Mouse (Mus musculus) forebrain, embryonic 10.5 days (tissue): ENCODE measurements at regions not wholly inside any gene's neighbourhood (a gene's known extent, or its start where the extent isn't known, plus 50 kb on each side); places are given as distances from the start of the nearest gene placed in this dataset.

Experiments used
- DNase-seq: peaks from one replicate; pipeline ENCODE4 v3.0.0-alpha.2; 2017; ENCODE audit warnings: low spot score; ENCODE audit errors: extremely low spot score
- H3K27ac ChIP-seq: fragments of 300-500 bp; sonication (generic); 2 replicates; pipeline ENCODE4 v1.5.1; 2016; ENCODE audit warnings: mild to moderate bottlenecking
- H3K27me3 ChIP-seq: fragments of 300-500 bp; sonication (generic); 2 replicates; pipeline ENCODE4 v1.6.1; 2016; ENCODE audit warnings: mild to moderate bottlenecking; ENCODE audit not compliant: poor library complexity, severe bottlenecking
- H3K36me3 ChIP-seq: fragments of 300-500 bp; sonication (generic); replicated peaks from 2 replicates; pipeline ENCODE4 v1.6.1; 2016; ENCODE audit warnings: mild to moderate bottlenecking, moderate library complexity
- H3K4me1 ChIP-seq: fragments of 300-500 bp; sonication (generic); 2 replicates; pipeline ENCODE4 v1.6.1; 2016
- H3K4me3 ChIP-seq: fragments of 300-500 bp; sonication (generic); 2 replicates; pipeline ENCODE4 v1.5.1; 2016; ENCODE audit warnings: mild to moderate bottlenecking, moderate library complexity
- H3K9me3 ChIP-seq: fragments of 300-500 bp; sonication (generic); 2 replicates; pipeline ENCODE4 v1.6.1; 2016; ENCODE audit warnings: mild to moderate bottlenecking, moderate library complexity
- WGBS: fragments of 180-500 bp; shearing (Covaris S2); methylation state at CpG from one replicate; pipeline ENCODE4 v1.1.7; 2016; 5-methylcytosine and 5-hydroxymethylcytosine counted together

DNA sequence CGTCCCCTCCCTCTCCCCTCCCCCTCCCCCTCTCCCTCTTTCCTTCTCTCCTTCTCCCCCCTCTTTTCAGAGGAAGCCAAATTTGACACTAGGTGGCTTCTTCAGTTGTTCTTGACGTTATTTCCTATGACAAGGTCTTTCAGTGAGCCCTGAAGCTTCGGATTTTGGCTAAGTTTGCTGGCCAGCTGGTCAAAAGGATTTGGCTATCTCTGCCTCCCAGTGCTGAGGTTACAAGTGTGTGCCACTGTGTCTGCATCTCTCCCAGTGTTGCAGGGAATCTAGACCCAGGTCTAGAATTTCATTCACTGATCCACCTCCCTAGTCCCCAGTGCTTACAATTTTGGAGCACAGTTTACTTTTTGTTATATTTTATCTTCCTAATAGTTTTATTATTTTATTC lies 329.7 kb upstream of the Gm21798 start:
- Histone ChIP-seq H3K4me1 (0 out of 2 replicates have a peak, but pooled peaks cover 4% of the 10 kb centered on the region), H3K9me3 (no peaks in the 10 kb centered on the region), H3K4me3 (no peak overlapping the region), H3K27me3 (no peaks in the 10 kb centered on the region), H3K36me3 (no peaks in the 10 kb centered on the region), H3K27ac (no peak overlapping the region)
- DNase-seq, result no peak
- 54% methylated on average over 1 of the region's 3 CpGs for WGBS

DNA sequence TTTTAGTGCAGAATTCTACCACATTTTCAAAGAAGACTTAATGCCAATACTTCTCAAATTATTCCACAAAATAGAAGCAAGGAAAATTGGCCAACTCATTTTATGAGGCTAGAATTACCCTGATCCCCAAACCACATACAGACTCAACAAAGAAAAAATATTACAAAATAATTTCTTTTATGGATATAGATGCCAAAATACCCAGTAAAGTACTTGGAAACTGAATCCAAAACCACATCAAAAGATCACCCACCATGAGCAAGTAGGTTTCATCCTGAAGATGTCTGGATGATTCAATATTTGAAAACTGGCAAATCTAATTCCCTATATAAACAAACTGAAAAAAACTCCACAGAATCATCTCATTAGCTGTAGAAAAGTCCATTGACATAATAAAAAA lies 316.7 kb upstream of the Gm21798 start:
- H3K27ac ChIP-seq, result no peak overlapping the region
- H3K27me3 ChIP-seq, result no peaks in the 10 kb centered on the region
- no peaks in the 10 kb centered on the region for H3K9me3 ChIP-seq
- no peaks in the 10 kb centered on the region for H3K4me1 ChIP-seq
- no peaks in the 10 kb centered on the region for H3K36me3 ChIP-seq
- DNase-seq, result no peak
- H3K4me3 ChIP-seq, result no peak overlapping the region

DNA sequence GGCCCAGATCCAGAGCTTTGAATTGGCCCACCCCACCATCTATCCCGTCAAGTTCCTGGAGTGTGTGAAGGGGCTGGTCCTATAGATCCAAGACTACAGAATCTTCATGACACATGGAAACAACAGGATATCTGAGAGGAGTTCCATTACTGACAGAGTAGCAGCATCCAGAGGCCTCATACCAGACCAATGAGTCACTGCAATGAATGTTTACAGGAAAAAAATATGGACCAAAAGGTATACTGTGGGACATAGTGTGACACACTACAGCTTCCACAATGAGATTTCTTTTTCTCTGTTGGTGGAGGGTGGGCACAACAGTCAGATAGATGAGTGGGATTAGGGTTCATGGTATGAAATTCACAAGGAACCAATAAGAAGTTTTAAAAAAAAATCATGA lies 316.0 kb upstream of the Gm21798 start:
- WGBS, result 97% methylated on average over 1 of the region's 1 CpGs
- H3K4me3 ChIP-seq, result no peak overlapping the region
- no peaks in the 10 kb centered on the region for H3K4me1 ChIP-seq
- no peaks in the 10 kb centered on the region for H3K9me3 ChIP-seq
- no peaks in the 10 kb centered on the region for H3K36me3 ChIP-seq
- no peak for DNase-seq
- no peak overlapping the region for H3K27ac ChIP-seq
- H3K27me3 ChIP-seq, result no peaks in the 10 kb centered on the region

DNA sequence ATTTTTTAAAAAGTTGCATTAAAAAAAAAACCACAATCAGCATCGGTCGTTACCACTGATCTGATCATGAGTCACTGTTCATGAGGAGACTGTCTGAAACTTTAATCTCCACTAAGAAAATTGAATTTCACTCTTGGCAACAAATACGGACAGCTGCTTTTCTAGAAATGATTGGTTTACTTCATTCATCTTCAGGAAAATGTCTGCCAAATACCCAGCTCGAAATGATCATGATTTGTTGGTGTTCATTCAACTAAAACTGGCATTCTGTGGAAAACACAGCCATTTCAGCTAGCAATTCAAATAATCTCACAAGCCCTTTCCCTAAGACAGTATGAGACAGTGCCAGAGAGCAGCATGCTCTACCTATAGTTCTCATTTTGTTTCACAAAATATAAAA lies 312.7 kb upstream of the Gm21798 start:
- Histone ChIP-seq H3K4me1 (no peaks in the 10 kb centered on the region), H3K36me3 (no peaks in the 10 kb centered on the region), H3K27ac (no peak overlapping the region), H3K27me3 (no peaks in the 10 kb centered on the region), H3K4me3 (no peak overlapping the region), H3K9me3 (no peaks in the 10 kb centered on the region)
- DNase-seq, result no peak
- WGBS, result 90% methylated on average over 4 of the region's 4 CpGs

DNA sequence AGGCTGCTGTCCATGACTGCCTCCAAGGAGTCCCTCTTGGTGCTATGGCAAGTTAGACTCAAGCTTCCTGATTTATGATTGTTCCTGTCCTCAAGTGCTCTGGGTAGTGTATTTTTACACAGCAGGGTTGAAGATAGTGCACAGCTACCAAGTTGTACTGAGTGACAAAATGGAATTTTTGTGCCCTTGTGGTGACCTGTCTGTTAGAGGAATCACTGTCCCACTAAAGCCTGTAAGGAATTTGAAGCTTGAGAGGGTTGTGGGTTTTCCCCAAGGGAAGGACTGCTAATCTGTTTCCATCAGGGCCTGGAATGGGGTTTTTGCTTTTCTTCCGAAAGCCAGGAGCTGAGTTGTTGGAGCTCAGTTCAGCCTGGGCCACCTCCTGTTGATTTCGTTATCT lies 306.8 kb upstream of the Gm21798 start:
- no peaks in the 10 kb centered on the region for H3K36me3 ChIP-seq
- H3K27me3 ChIP-seq, result no peaks in the 10 kb centered on the region
- no peak for DNase-seq
- no peaks in the 10 kb centered on the region for H3K9me3 ChIP-seq
- no peak overlapping the region for H3K27ac ChIP-seq
- peaks cover 6% of the 10 kb centered on the region; the same call in 1 of the 2 replicates for H3K4me1 ChIP-seq
- 83% methylated on average over 2 of the region's 2 CpGs for WGBS
- no peak overlapping the region for H3K4me3 ChIP-seq

DNA sequence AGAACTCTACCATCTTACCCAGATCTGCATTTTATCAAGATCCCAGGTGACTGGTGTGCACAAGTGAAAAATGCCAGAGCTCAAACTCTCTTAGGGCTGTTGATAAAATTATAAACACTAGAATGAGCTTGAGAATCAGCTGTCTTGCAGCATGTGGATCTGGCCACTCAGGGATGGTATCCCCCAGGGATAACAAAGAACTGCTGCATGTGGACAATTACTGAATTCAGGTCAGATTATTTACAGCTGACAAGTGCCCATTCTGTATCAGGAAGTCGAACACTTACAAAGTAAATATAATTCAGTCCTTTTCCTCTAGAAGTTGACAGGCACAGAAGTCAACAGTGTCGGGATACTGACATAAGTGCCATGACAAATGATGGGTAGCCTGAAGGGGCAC lies 306.3 kb upstream of the Gm21798 start:
- Histone ChIP-seq H3K36me3 (no peaks in the 10 kb centered on the region), H3K27me3 (no peaks in the 10 kb centered on the region), H3K4me3 (no peak overlapping the region), H3K9me3 (no peaks in the 10 kb centered on the region), H3K27ac (no peak overlapping the region), H3K4me1 (peaks cover 6% of the 10 kb centered on the region; the same call in 1 of the 2 replicates)
- DNase-seq, result no peak
- WGBS, result 64% methylated on average over 2 of the region's 2 CpGs

DNA sequence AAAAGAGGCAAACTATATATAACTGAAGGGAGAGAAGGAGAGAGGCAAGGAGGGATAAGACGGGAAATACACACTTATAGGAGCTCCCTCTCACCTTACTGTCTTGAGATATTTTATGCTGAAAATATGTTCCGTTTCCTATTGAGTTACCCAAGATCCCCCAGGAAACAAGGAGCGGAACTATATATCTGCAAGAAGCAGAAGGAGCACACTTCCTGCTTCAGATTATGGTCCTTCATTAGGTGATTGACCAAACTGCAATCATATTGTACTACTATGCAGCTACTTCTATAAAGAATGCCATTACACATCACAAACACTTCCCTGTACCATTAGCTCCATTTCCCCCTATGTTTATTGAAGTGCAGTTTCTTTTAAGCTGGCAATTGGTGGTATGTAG lies 304.9 kb upstream of the Gm21798 start:
- 95% methylated on average over 3 of the region's 3 CpGs for WGBS
- peaks cover 6% of the 10 kb centered on the region; the same call in 1 of the 2 replicates for H3K4me1 ChIP-seq
- no peak overlapping the region for H3K4me3 ChIP-seq
- H3K9me3 ChIP-seq, result no peaks in the 10 kb centered on the region
- no peak for DNase-seq
- no peak overlapping the region for H3K27ac ChIP-seq
- no peaks in the 10 kb centered on the region for H3K27me3 ChIP-seq
- no peaks in the 10 kb centered on the region for H3K36me3 ChIP-seq

DNA sequence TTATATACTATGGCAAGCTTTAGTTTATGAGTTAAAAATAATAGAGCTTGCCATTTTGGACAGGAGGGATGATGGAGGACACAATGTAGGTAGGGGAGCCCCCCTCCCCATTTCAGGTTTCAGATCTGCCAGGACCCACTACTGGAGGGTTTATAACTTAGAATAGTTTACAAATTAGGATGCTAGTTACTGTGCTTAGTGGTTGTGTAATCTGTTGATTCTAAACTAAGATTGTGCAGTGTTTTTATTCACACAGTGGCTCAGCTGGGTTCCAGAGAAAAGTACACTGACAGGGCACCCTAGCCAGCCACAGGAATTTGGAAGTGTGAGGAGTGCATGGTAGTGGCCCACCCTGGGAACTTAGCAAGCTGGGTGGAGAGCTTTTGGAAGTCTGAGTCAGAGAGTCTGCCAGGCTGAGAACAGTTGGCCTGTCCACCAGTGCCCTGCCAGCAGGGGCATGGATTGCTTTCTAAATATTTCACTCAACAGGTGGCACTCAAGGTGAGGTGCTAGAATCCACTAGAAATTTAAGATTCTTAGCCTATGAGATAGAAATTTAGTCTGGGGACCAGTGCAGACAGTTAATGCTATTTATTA lies 303.9 kb upstream of the Gm21798 start:
- Histone ChIP-seq H3K27ac (no peak overlapping the region), H3K4me1 (peaks cover 6% of the 10 kb centered on the region; the same call in 1 of the 2 replicates), H3K27me3 (no peaks in the 10 kb centered on the region), H3K9me3 (no peaks in the 10 kb centered on the region), H3K4me3 (no peak overlapping the region), H3K36me3 (no peaks in the 10 kb centered on the region)
- no peak for DNase-seq

DNA sequence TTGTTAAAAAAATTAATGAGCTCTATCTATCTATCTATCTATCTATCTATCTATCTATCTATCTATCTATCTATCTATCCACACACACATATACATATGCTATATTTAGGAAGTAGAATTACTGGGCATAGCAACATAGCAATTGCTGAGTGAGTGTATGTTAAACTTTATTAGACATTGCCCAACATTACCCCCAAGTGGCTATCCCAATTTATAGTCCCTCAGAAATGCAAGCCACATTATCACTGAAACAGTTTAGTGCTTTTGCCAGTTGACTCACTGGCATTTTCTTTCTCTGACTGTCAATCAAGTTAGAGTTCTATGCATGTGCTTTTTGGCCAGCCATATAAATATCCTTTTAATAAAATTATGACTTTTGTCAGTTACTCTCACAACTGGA lies 302.3 kb upstream of the Gm21798 start:
- H3K4me3 ChIP-seq, result no peak overlapping the region
- H3K4me1 ChIP-seq, result peaks cover 6% of the 10 kb centered on the region; the same call in 1 of the 2 replicates
- no peaks in the 10 kb centered on the region for H3K27me3 ChIP-seq
- no peaks in the 10 kb centered on the region for H3K36me3 ChIP-seq
- no peak for DNase-seq
- no peaks in the 10 kb centered on the region for H3K9me3 ChIP-seq
- H3K27ac ChIP-seq, result no peak overlapping the region

DNA sequence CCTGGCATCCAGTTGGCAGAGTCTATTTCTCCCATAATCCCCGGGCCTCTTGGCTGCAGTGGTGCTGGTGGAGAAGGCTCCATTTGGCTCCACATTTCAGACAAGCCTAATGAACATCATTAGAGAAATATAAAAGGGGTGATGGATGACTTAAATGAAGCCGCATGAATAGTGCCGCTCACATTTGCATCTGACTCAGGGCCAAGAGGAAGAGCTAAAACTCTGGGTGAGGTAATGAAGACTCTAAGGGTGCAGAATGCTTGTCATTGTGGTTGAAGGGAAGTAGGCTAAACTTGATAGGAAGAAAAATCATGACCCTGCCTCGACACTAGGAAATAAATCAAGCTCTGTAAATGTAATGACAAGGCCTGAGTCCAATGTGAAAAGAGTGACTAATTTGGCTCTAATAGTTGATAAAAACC lies 298.3 kb upstream of the Gm21798 start:
- H3K27me3 ChIP-seq, result no peaks in the 10 kb centered on the region
- DNase-seq, result no peak
- no peaks in the 10 kb centered on the region for H3K36me3 ChIP-seq
- no peak overlapping the region for H3K4me3 ChIP-seq
- H3K27ac ChIP-seq, result no peak overlapping the region
- no peaks in the 10 kb centered on the region for H3K4me1 ChIP-seq
- H3K9me3 ChIP-seq, result no peaks in the 10 kb centered on the region
- WGBS, result 85% methylated on average over 4 of the region's 4 CpGs

DNA sequence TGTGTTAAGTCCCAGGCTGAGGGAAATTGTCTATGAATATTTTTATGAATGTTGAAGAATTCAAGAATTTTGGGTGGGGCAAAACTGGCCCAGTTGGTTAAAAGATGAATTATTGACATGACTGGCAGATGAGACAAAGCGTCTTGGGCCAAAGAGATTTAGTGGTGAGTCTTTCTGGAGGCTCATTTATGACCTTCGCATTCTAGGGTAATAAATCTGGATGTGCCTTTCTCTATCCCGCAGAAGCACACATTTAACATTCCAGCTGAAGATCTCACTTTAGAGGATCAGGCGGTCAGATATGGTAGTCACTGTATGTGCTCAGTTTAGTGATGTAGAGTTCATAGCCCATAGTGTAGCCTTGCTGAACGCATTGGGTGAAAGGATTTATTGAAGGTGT lies 296.9 kb upstream of the Gm21798 start:
- no peak for DNase-seq
- H3K4me1 ChIP-seq, result no peaks in the 10 kb centered on the region
- WGBS, result 91% methylated on average over 5 of the region's 5 CpGs
- H3K27ac ChIP-seq, result no peak overlapping the region
- no peak overlapping the region for H3K4me3 ChIP-seq
- no peaks in the 10 kb centered on the region for H3K27me3 ChIP-seq
- H3K9me3 ChIP-seq, result no peaks in the 10 kb centered on the region
- H3K36me3 ChIP-seq, result no peaks in the 10 kb centered on the region

DNA sequence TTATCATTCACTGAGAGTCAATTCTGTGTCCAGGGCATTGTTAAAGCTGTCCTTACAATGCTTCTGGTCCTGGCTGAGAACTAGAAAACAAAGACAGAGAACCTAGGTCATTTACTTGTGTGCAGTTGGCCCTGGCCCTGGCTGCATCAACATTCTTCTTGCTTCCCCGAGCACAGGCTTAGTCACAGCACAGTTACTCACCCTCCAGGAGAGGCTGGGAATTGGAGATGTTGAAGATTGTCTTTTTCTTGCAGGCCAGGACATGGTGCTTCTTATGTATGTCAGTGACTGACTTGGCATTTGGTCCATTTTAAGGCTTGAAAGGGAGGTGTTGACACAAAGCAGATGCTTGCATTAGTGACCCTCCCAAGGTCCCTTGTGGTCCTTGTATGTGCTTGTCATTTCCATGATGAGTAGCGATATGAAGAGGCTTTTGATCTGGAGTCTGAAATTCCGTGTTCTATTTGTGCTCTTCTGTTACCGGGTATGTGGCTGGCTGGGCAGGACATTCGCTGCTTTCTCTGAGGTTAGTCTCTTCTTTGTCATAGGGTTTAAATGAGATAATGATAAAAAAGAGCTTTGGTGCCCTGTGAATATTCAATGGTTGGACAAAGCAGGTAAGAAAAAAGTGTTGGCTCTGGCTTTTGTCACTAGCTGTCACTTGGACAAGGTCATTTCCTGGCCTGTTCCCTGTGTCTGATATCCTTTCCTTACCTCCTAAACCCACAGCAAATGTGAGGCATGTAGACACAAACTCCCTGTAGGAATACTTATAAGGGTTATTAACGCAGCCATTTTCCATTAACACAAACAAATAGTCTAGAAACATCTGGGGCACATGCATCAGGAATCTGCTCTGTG lies 285.0 kb upstream of the Gm21798 start:
- DNase-seq, result no peak
- Histone ChIP-seq H3K4me3 (no peak overlapping the region), H3K9me3 (no peaks in the 10 kb centered on the region), H3K36me3 (no peaks in the 10 kb centered on the region), H3K27me3 (no peaks in the 10 kb centered on the region), H3K27ac (no peak overlapping the region), H3K4me1 (peaks cover 10% of the 10 kb centered on the region)
- WGBS, result 89% methylated on average over 6 of the region's 6 CpGs

DNA sequence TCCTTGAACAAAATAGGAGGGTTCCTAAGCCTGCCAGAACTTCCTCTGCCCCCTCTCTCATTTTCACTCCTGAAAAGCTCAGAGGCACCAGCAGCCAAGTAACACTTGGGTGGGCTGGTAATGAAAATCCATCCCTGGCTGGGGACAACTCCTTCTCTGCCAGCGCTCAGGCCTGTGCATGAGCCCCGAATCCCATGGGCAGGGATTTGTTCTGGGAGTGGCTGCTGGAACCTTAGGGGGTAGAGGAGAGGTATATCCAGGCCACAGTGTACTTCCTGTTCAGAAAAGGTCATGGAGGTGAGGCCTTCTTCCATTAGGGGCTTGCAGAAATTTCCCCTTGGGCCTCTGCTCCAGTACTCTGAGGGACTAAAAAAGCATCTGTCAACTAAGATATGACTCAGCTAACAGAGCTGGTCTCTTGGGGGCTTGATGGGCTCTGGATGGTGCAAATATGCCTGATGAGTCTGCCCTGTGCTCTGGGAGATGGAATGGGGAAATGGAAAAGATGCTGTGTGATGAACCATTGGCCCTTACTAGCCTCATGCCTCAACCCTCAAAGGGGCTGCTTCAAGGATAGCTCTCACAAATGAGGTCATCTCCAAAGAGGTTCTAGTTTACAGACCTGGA lies 284.2 kb upstream of the Gm21798 start:
- 78% methylated on average over 2 of the region's 2 CpGs for WGBS
- Histone ChIP-seq H3K27ac (no peak overlapping the region), H3K9me3 (no peaks in the 10 kb centered on the region), H3K4me3 (no peak overlapping the region), H3K36me3 (no peaks in the 10 kb centered on the region), H3K4me1 (peaks cover 10% of the 10 kb centered on the region), H3K27me3 (no peaks in the 10 kb centered on the region)
- DNase-seq, result no peak
